Mouse (Mus musculus) megakaryocyte, embryonic 14.5 days (primary cell): Measurements from ENCODE around the gene Ptpn22.

ENCODE experiments used
- FLI1 ChIP-seq: IDR thresholded peaks from 2 replicates; pipeline ENCODE4 v1.6.1; 2012; ENCODE audit warnings: low read length, inconsistent platforms, mixed read lengths
- GATA1 ChIP-seq: IDR thresholded peaks from 3 replicates; pipeline ENCODE4 v1.6.1; 2012; ENCODE audit warnings: mixed read lengths, low read length, inconsistent platforms, borderline replicate concordance

DNA sequence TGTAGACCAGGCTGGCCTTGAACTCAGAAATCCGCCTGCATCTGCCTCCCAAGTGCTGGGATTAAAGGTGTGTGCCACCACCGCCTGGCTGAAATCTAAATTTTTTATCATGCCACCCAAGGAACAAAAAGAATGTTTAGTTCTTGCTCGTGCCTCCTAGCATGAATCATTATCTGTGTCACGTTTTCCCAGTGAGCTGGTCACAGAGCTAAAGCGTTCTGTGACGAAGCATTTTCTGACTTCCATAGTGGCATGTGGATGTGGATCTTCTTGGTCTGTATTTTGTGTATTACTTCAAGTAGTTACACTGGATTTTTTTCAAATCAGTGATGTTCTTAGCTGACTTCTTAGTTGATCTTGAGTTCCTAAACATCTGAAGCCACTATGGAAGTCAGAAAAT, 48.6 kb upstream of the Ptpn22 start:
- TF ChIP-seq GATA1 (no peak), FLI1 (no peak)
